Mouse (Mus musculus) T-helper 2 cell (primary cell): Measurements from ENCODE around the gene Olfr839-ps1.

Experiments
- in situ Hi-C: fragments of 300-600 bp; cut with MboI, MseI; formaldehyde crosslinking; loops from one replicate; pipeline ENCODE4 v1.15.1; 2025; ENCODE audit warnings: high pct_unique_total_duplicates

The Olfr839-ps1 gene

DNA sequence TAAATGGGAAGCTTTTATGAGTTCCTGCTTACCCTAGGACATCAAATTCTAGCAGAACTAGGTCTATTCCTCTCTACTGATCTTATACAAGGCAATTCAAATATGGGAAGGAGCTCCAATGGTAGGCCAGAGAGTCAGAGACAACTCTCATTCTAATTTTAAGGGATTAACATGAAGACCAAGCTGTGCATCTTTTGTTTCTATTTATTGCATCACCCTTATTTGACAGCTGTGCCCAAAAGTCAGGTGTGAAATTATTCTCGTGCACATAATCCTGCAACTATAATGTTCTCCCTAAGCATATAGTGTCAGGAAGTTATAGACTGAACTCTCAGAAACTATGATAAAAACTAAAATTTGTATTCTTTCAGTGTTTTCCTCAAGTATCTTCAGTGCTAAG is at the start of gene Olfr839-ps1:
Gene Olfr839-ps1 (minus strand): TSS at position 101 of the 400 bp plus-strand sequence.
- in situ Hi-C loops = no loop called here

GRCm38 (mm10) chr9:19136017-19136416 is 41.1 kb downstream of the Olfr839-ps1 start, which contains the start of gene Olfr837:
Gene Olfr837, plus strand, starts transcription at chr9:19136317.
- in situ Hi-C loops = no loop called here

GRCm38 (mm10) chr9:19120082-19120481 is 57.0 kb downstream of the Olfr839-ps1 start, which contains the start of gene Olfr836:
Gene Olfr836, plus strand, starts transcription at chr9:19120382.
- in situ Hi-C loops = no loop called here
